Mouse (Mus musculus): ENCODE results near the gene Kdm1b. TPM values are rescaled to one million over a fixed set of nuclear protein-coding genes. Genes with fewer than 3 reads are reported as not detected.

Kdm1b gene
- polyA plus RNA-seq, 1 experiment, result 12.3 TPM

DNA sequence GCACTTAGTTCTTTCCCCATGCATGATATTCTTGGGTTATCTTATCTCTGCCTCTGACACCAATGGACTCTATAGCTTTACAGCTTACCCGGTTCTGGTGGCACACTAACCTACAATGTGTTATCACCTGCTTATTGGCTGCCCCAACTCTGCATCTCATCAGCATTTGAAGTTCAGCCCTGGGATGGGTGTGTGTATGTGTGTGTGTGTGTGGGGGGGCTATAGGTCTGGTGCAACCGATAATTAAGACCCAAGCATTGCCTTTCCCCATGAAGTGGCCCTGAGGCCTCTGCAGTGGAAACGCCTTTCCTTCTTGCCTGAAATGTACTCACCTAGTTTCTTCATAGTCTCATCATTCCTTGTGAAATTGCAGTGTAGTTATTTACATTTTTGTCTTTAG is 72.7 kb downstream of the Kdm1b start:
- no peak overlapping the region for H3K27ac ChIP-seq (ENCODE audit: insufficient read depth, low read length)
- no peaks in the 10 kb centered on the region for H3K4me1 ChIP-seq (ENCODE audit: control insufficient read depth, insufficient read depth, low read length)
- H3K36me3 ChIP-seq (ENCODE audit: control insufficient read depth, insufficient read depth, low read length, poor library complexity, severe bottlenecking), result no peaks in the 10 kb centered on the region
- no peak overlapping the region for H3K4me3 ChIP-seq (ENCODE audit: low read depth, low read length)
- no peak for TF ChIP-seq CTCF (IDR thresholded peaks at IDR 0.05; ENCODE audit: low read depth, low read length)
- no peak for TF ChIP-seq POLR2A (IDR thresholded peaks at IDR 0.05; ENCODE audit: insufficient read depth, low read length)
- TF ChIP-seq EP300 (IDR thresholded peaks at IDR 0.05; ENCODE audit: insufficient read depth, low read depth, low read length), result no peak
- no peaks in the 10 kb centered on the region for H3K9me3 ChIP-seq (replicated peaks; ENCODE audit: control insufficient read depth, insufficient read depth, low read length, poor library complexity, severe bottlenecking)
- no peaks in the 10 kb centered on the region for H3K27me3 ChIP-seq (ENCODE audit: control insufficient read depth, insufficient read depth, low read length, poor library complexity, severe bottlenecking)
- no peak overlapping the region for H3K9ac ChIP-seq (ENCODE audit: low read depth, poor library complexity, severe bottlenecking)

- H3K9me3 ChIP-seq (replicated peaks; ENCODE audit: control insufficient read depth, insufficient read depth, low read length, poor library complexity, severe bottlenecking), result no peaks in the 10 kb centered on the region
- no peak for TF ChIP-seq EP300 (IDR thresholded peaks at IDR 0.05; ENCODE audit: insufficient read depth, low read depth, low read length)
- no peak for TF ChIP-seq POLR2A (IDR thresholded peaks at IDR 0.05; ENCODE audit: insufficient read depth, low read length)
- TF ChIP-seq CTCF (IDR thresholded peaks at IDR 0.05; ENCODE audit: low read depth, low read length), result peak; percentile 29
- H3K4me3 ChIP-seq (ENCODE audit: low read depth, low read length), result no peak overlapping the region
- H3K27ac ChIP-seq (ENCODE audit: insufficient read depth, low read length), result no peak overlapping the region
- no peak overlapping the region for H3K9ac ChIP-seq (ENCODE audit: low read depth, poor library complexity, severe bottlenecking)
- no peaks in the 10 kb centered on the region for H3K36me3 ChIP-seq (ENCODE audit: control insufficient read depth, insufficient read depth, low read length, poor library complexity, severe bottlenecking)
- no peaks in the 10 kb centered on the region for H3K27me3 ChIP-seq (ENCODE audit: control insufficient read depth, insufficient read depth, low read length, poor library complexity, severe bottlenecking)
- peaks cover 3% of the 10 kb centered on the region for H3K4me1 ChIP-seq (ENCODE audit: control insufficient read depth, insufficient read depth, low read length)
Observed at GRCm38 (mm10) chr13:47121333-47121889, 78.1 kb downstream of the Kdm1b start.

DNA sequence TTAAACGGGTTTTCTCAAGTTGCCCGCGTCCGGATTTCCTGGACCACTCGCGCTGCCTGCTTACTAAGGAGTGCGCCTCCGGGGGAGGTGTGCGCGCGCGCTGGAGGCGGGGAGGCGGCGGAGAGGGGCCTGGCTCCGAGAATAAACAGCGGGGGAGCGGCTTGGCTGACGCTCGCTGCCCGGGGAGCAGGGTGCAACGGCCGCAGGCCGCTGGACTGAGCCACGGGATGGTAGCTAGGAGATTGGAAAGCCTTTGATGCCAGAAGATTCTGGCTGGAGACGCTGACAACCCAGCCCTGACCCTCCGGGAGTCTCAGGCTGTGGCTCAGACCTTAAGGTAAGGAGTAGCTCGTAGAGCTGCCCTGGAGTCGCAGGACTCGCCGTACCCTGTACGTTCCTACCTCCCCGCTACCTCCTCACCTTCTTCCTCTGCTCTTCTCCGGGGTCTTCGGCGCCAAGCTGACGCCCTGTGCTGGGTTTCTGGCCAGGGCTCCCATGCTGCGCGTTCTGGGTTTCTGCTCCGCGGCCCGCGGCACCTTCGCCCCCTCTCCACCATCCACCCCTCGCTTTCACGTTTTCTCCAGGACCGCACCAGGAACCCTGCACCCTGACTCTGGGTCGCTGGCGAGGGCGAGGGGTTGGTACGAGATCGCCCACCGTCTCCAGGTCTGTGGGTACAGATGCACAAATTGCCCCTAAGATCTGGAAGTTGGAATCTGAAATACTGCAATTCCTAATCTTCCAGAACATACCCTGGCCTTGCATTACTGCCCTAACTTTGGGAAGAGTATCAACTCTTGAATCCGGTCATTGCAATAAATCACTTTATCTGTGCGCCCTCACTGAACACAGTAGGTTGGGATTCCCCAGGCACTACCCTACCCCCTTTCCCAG is 79.5 kb downstream of the Kdm1b start, which contains the start of gene Rnf144b:
Rnf144b (plus strand) TSS at position 120 of the 894 bp plus-strand sequence.
- Histone ChIP-seq H3K27ac (ENCODE audit: insufficient read depth, low read length) (no peak within 1 kb of the TSS), H3K36me3 (ENCODE audit: control insufficient read depth, insufficient read depth, low read length, poor library complexity, severe bottlenecking) (no peaks in the 10 kb centered on the region), H3K4me1 (ENCODE audit: control insufficient read depth, insufficient read depth, low read length) (peaks cover 3% of the 10 kb centered on the region), H3K9ac (ENCODE audit: low read depth, poor library complexity, severe bottlenecking) (peak within 1 kb of the TSS; percentile 83), H3K9me3 (replicated peaks; ENCODE audit: control insufficient read depth, insufficient read depth, low read length, poor library complexity, severe bottlenecking) (no peaks in the 10 kb centered on the region), H3K27me3 (ENCODE audit: control insufficient read depth, insufficient read depth, low read length, poor library complexity, severe bottlenecking) (no peaks in the 10 kb centered on the region), H3K4me3 (ENCODE audit: low read depth, low read length) (peak within 1 kb of the TSS; percentile 90)
- TF ChIP-seq CTCF (IDR thresholded peaks at IDR 0.05; ENCODE audit: low read depth, low read length) (no peak), EP300 (IDR thresholded peaks at IDR 0.05; ENCODE audit: insufficient read depth, low read depth, low read length) (no peak), POLR2A (IDR thresholded peaks at IDR 0.05; ENCODE audit: insufficient read depth, low read length) (no peak)

GRCm38 (mm10) chr13:47124449-47124848 is 81.2 kb downstream of the Kdm1b start:
- Histone ChIP-seq H3K36me3 (ENCODE audit: control insufficient read depth, insufficient read depth, low read length, poor library complexity, severe bottlenecking) (no peaks in the 10 kb centered on the region), H3K27ac (ENCODE audit: insufficient read depth, low read length) (no peak overlapping the region), H3K4me1 (ENCODE audit: control insufficient read depth, insufficient read depth, low read length) (peaks cover 3% of the 10 kb centered on the region), H3K4me3 (ENCODE audit: low read depth, low read length) (no peak overlapping the region), H3K9me3 (replicated peaks; ENCODE audit: control insufficient read depth, insufficient read depth, low read length, poor library complexity, severe bottlenecking) (no peaks in the 10 kb centered on the region), H3K9ac (ENCODE audit: low read depth, poor library complexity, severe bottlenecking) (no peak overlapping the region), H3K27me3 (ENCODE audit: control insufficient read depth, insufficient read depth, low read length, poor library complexity, severe bottlenecking) (no peaks in the 10 kb centered on the region)
- TF ChIP-seq POLR2A (IDR thresholded peaks at IDR 0.05; ENCODE audit: insufficient read depth, low read length) (no peak), EP300 (IDR thresholded peaks at IDR 0.05; ENCODE audit: insufficient read depth, low read depth, low read length) (0 out of 2 replicates have a peak, but pooled peaks have one; percentile 9), CTCF (IDR thresholded peaks at IDR 0.05; ENCODE audit: low read depth, low read length) (no peak)

- no peak for TF ChIP-seq EP300 (IDR thresholded peaks at IDR 0.05; ENCODE audit: insufficient read depth, low read depth, low read length)
- no peak for TF ChIP-seq POLR2A (IDR thresholded peaks at IDR 0.05; ENCODE audit: insufficient read depth, low read length)
- no peak for TF ChIP-seq CTCF (IDR thresholded peaks at IDR 0.05; ENCODE audit: low read depth, low read length)
- Histone ChIP-seq H3K9ac (ENCODE audit: low read depth, poor library complexity, severe bottlenecking) (no peak overlapping the region), H3K27ac (ENCODE audit: insufficient read depth, low read length) (no peak overlapping the region), H3K36me3 (ENCODE audit: control insufficient read depth, insufficient read depth, low read length, poor library complexity, severe bottlenecking) (no peaks in the 10 kb centered on the region), H3K4me3 (ENCODE audit: low read depth, low read length) (no peak overlapping the region), H3K4me1 (ENCODE audit: control insufficient read depth, insufficient read depth, low read length) (peaks cover 3% of the 10 kb centered on the region), H3K27me3 (ENCODE audit: control insufficient read depth, insufficient read depth, low read length, poor library complexity, severe bottlenecking) (no peaks in the 10 kb centered on the region), H3K9me3 (replicated peaks; ENCODE audit: control insufficient read depth, insufficient read depth, low read length, poor library complexity, severe bottlenecking) (no peaks in the 10 kb centered on the region)
Observed at GRCm38 (mm10) chr13:47124986-47125385, 81.7 kb downstream of the Kdm1b start.

- no peaks in the 10 kb centered on the region for H3K9me3 ChIP-seq (replicated peaks; ENCODE audit: control insufficient read depth, insufficient read depth, low read length, poor library complexity, severe bottlenecking)
- H3K4me1 ChIP-seq (ENCODE audit: control insufficient read depth, insufficient read depth, low read length), result peaks cover 3% of the 10 kb centered on the region
- H3K9ac ChIP-seq (ENCODE audit: low read depth, poor library complexity, severe bottlenecking), result no peak overlapping the region
- H3K27me3 ChIP-seq (ENCODE audit: control insufficient read depth, insufficient read depth, low read length, poor library complexity, severe bottlenecking), result no peaks in the 10 kb centered on the region
- TF ChIP-seq POLR2A (IDR thresholded peaks at IDR 0.05; ENCODE audit: insufficient read depth, low read length) (no peak), CTCF (IDR thresholded peaks at IDR 0.05; ENCODE audit: low read depth, low read length) (no peak), EP300 (IDR thresholded peaks at IDR 0.05; ENCODE audit: insufficient read depth, low read depth, low read length) (no peak)
- no peaks in the 10 kb centered on the region for H3K36me3 ChIP-seq (ENCODE audit: control insufficient read depth, insufficient read depth, low read length, poor library complexity, severe bottlenecking)
- H3K27ac ChIP-seq (ENCODE audit: insufficient read depth, low read length), result no peak overlapping the region
- H3K4me3 ChIP-seq (ENCODE audit: low read depth, low read length), result no peak overlapping the region
Observed at GRCm38 (mm10) chr13:47125595-47125994, 82.3 kb downstream of the Kdm1b start.

Data from ES-Bruce4 (cell line).